Mouse (Mus musculus): ENCODE data around the gene Rcvrn.

Rcvrn gene

DNA sequence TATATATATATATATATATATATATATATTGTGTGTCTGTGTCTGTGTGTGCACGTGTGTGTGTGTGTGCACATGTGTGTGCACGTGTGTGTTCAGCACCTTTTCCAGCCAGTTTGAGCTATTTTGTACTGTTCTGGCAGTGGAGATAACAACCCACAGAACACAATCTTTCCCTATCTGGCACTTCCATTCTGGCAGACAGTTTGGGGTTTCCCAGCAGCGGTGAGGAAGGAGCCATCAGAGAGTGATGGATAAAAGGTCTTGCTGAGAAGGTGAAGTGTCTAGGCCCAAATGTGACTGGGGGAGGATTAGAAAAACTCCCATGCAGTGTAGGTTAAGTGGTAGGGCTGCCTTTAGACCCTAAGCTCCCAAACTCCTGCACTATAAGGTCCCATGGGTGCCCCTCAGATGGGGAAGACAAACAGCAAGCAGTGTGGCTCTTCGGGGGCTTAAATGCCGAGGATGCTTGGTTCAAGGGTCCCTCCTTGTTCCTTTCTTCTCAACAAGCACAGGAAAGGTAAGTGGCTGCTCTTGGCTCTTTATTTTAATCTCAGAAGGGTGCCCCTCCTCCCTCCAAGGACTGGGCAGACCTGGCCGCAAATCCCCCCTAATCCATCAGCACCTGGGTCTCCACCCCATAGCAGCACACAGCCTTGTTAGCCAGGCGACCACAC lies at the start of gene Rcvrn:
Gene Rcvrn (plus strand): TSS at position 624 of the 674 bp plus-strand sequence.
- no peak for DNase-seq

- DNase-seq = peak; percentile 61 to 85
These were observed 47.4 kb upstream of the Rcvrn start for GRCm38 (mm10) chr11:67647745-67648144.

GRCm38 (mm10) chr11:67648651-67649407 lies 46.3 kb upstream of the Rcvrn start:
- DNase-seq = no peak

GRCm38 (mm10) chr11:67649971-67650707 lies 45.0 kb upstream of the Rcvrn start:
- DNase-seq = no peak

DNA sequence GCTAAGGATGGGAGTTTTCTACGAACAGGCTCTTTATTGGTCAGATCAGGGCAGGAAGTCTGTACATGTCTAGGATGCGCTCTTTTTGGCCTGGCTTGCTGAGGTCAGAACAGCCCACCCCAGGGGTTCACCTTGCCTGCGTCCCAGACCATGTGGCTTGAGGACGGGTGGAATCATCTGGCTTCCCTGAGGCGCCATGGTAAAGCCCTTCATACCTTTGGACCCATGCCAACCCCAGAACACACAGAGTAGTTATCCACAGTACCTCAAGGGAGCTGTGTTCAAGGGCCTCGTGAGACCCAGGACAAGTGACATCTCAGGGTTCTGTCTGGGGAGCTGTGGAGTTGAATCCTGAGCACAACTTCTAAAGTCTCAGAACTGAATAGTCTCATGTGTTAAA lies 43.4 kb upstream of the Rcvrn start:
- DNase-seq = no peak

DNA sequence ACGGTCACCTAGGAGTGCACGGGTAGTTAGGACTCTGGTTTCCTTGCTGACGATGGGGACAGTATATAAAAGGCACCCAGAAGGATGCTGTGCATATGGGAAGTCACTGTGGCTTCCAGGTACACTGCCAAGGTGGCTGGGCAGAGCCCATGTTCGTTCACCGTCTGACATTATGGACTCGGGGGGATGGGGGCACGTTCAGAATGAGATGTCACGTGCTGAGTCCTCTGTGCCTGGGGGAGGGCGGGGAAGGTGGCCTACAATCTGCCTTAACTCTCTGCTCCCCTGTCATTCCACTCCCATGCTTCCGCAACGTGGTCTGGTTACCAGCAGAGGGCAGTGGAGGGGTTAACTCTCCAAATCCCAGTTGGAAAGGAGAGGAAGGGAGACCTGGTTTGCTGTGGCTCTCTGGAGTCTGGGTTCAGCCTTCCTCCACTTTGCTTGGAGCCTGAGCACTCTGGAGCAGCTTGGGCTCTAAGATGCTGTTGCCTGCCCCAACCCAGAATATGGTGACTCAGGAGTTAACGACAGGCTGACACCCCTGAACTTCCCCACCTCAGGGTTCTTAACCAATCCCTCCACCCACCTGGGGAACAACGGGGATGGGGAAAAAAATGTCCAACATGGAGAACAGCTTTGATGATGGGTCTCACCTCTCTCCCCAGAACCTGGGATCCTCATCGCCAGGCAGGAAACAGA lies 42.8 kb upstream of the Rcvrn start:
- peak in 1 of 2 experiments; percentile 25 for DNase-seq

- no peak for DNase-seq
These were observed 42.3 kb upstream of the Rcvrn start for GRCm38 (mm10) chr11:67652893-67653255.

DNA sequence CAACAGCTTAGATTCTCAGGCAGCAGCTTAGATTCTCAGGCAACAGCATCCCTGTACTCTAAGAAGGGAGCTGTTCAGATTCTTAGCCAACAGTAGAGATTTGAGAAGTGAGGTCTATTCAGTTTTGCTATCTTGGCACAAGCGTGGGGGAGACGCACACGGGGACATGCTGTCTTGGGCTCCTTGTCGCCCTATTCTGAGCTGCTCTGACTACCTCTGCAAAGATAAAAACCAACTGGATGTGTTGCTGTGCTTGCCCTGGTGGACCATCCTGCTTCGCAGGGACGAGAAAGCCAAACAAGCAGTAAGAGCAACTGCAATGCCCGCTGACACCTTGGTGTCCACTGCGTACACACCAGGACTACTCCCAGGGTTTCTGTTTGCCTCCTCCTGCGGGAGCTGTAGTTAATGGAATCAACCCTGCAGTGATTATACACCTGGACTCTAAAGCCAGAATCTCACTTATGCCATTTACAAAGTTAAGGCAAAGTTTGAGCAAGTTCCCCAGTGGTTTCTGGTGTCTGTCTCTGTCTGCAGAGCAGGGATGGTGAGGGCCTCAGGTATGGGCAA lies 41.5 kb upstream of the Rcvrn start:
- no peak for DNase-seq

GRCm38 (mm10) chr11:67654514-67654913 lies 40.6 kb upstream of the Rcvrn start:
- DNase-seq = no peak

DNA sequence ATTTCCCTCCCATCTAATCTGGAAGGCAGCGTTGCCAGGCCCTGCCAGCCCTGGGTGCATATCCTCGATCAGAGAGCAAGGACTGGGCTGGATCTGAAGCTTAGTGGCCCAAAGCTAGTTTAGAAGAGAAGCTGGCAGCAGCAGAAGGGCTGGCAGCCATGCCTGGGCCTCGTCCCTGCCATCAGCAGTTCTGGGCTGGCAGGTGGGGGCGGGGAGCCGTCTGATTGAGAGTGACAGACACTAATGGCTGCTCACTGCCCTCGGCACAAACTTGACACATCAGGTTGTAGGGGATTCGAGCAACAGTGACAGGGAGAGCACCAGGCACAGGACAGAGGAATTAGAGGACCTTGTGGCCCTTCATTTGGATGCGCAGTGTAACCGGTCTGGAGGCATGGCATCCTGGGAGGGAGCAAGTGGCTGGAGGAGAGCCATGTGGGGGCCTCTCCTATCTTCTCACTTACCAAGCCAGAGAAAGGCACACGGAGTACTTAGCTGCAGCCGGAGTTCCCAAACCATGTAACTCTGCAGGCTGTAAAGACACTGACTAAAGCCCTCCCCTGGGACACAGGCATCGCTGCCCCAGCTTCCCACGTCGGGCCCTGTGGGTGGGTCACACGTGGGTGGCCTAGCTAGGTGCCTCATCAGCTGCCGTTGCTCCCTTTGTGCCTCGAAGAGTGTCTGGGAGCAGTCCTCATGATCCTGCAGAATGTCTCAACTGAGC lies 39.7 kb upstream of the Rcvrn start:
- no peak for DNase-seq

DNA sequence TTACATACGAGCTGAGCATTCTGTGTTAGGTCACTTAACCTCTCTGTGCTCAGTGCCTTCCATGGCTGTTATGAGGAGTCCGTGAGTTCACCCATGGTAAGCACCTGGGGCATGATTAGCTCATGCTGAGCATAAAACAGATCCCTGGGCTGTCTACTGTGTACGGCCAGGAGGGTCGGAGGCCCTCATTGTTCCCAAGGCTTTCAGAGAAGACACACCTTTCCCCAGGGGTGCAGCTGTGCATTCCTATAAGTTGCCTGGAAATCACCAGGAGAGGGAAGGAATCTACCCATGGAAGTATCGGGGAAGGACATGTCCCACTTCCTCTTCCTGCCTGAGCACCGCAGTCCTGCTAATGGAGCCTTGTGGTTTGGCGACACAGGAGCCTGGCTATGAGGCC lies 38.8 kb upstream of the Rcvrn start:
- DNase-seq = no peak

DNA sequence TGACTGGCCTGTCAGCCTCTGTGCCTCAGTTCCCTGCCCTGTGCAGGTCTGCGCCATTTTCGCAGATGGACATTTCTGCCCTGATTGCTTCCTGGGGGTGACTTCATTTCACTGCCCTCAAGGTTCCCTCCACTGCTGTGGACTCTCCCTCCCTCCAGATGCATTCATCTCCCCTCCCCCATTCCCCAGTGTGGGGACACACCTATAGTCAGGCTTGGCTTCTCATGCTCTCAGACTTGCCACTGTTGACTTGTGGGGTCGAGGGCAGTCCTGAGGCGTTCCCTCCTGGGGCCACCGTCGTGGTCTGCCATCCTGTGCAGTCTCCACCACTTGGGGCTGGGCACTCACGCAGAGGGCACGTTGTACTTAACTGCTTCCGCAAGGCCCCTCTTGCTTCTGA lies 38.3 kb upstream of the Rcvrn start:
- DNase-seq = no peak

DNA sequence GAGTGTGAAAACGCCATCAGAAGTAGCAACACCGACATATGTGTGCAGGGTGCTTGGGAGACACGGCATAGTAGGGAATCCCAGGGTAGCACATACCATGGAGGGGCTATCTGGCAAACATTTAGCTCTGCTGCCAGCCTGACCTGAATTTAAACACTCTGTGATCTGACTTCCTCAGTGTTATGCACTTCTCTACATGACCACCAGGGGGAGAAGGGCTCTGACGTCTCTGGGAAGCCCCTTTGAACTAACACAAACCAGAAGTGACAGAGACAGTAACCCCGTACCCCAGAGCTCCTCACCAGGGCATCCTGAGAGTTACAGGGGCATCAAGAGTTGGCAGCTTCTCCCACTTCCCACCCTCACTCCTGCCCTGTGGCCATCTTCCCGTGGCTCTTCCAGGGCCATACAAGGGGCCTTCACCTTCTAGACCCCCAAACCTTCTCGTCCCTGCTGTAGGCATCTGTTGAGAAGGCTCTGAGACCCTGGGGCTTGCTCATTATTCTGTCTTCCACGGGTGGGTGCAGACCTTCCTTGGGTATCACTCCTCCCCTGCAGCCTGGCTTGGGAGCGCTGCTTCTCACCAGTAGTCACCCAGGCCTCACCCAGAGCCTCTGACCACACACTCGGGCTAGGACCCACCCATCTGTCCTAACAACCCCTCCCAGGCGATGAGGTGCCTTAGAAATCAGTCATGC lies 37.3 kb upstream of the Rcvrn start:
- peak in 1 of 2 experiments; percentile 25 for DNase-seq

GRCm38 (mm10) chr11:67661465-67661864 lies 33.7 kb upstream of the Rcvrn start:
- DNase-seq = no peak

GRCm38 (mm10) chr11:67663437-67663836 lies 31.7 kb upstream of the Rcvrn start:
- DNase-seq = no peak

GRCm38 (mm10) chr11:67664261-67664660 lies 30.9 kb upstream of the Rcvrn start:
- no peak for DNase-seq

DNA sequence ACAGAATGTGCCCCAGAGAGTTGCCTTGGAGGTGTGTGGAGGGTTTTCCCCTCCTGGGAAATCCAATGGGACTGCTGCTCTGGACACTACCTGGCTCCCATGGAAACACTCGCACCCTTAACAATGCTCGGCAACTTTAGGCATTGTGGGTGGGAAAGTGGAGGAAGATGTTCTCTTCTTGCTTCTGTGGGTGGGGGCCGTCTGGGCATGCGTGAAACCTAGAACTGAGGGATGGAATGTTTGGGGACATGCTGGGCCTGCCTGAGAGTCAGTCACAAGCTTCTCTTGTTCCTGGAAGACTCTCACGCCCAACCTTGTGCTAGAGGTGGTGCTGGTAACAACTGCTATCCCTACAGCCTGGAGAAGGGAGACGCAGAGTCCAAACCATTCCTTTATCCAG lies 30.2 kb upstream of the Rcvrn start:
- DNase-seq = no peak

DNA sequence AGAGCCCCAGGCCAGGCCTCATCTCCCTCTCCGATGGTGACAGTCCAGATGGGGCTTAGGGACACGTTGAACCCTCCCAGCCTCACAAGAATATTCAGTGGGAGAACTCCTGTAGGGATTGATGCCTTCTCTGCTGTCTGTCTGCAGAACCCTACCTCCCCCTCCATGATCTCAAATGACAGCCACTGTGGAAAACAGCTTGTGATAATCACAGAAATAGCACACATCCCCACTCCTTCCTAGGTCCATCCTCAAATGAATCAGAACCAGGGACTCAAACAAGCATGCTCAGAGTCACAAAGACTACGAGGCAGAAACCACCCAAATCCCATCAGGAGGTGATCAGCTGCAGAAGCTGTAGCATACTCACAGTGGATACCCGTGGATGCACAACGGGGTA lies 29.0 kb upstream of the Rcvrn start:
- no peak for DNase-seq

- DNase-seq = peak; percentile 38 to 67
These were observed 27.4 kb upstream of the Rcvrn start for GRCm38 (mm10) chr11:67667531-67668332.

GRCm38 (mm10) chr11:67668460-67669007 lies 26.6 kb upstream of the Rcvrn start:
- DNase-seq = no peak
